Mouse (Mus musculus): ENCODE measurements at regions not wholly inside any gene's neighbourhood (a gene's known extent, or its start where the extent isn't known, plus 50 kb on each side); places are given as distances from the start of the nearest gene placed in this dataset.

DNA sequence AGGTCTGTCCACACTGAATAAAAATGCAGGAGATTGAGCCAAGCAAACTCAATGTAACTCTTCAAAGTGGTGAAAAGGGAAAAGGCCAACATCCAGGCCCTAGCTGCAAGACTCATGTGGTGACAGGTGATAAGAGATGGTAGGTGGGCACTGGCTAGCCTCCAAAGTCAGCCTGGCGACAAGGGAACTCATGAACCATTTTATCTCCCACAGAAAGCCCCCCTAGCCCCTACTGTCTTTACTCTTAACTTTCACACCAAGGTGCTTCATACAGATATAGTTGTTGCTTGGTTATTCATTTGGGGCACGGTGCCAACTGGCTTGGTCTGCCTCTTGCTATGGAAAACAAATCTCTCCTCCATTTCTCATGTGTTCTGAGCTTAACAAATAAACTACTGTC, 165.5 kb upstream of the Lrig1 start:
- Histone ChIP-seq H3K4me3 (ENCODE audit: low read depth, low read length) (no peak overlapping the region), H3K4me1 (ENCODE audit: control insufficient read depth, insufficient read depth, low read length) (no peaks in the 10 kb centered on the region), H3K9me3 (replicated peaks; ENCODE audit: control insufficient read depth, low read length, poor library complexity, severe bottlenecking) (no peaks in the 10 kb centered on the region), H3K9ac (ENCODE audit: low read depth, low read length) (no peak overlapping the region), H3K27ac (ENCODE audit: low read length) (no peak overlapping the region), H3K36me3 (ENCODE audit: control insufficient read depth, insufficient read depth, low read length) (no peaks in the 10 kb centered on the region), H3K4me2 (ENCODE audit: low read length) (no peak overlapping the region), H3K27me3 (ENCODE audit: control insufficient read depth, insufficient read depth, low read depth, low read length) (no peaks in the 10 kb centered on the region)
- no peak for ATAC-seq
- WGBS: 86% methylated on average over 2 of the region's 2 CpGs

DNA sequence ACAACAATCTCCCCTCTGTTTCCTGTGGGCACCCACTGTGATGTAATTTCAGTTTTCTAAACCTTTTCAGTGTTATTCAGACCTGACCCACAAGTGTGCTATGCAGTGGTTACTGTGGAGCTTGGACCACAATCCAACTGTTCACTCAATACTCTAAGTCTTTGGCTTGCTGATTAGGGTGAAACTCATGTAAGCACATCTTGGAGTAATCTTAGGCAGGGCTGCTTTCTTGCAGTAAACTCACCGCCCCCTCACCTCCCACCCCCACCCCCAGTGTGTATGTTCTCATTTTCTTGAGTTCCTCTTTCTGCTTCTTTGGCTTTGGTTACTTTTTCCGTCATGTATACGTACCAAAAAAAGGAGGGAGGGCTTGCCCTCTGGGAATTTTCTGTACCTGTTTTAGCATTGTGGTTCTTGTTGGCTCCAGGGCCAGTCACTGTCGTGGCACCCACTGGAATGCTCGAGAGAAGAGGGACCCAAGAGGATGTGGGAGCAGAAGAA, 158.2 kb upstream of the Lrig1 start:
- Histone ChIP-seq H3K4me1 (ENCODE audit: control insufficient read depth, insufficient read depth, low read length) (no peaks in the 10 kb centered on the region), H3K36me3 (ENCODE audit: control insufficient read depth, insufficient read depth, low read length) (no peaks in the 10 kb centered on the region), H3K27ac (ENCODE audit: low read length) (no peak overlapping the region), H3K4me3 (ENCODE audit: low read depth, low read length) (no peak overlapping the region), H3K9ac (ENCODE audit: low read depth, low read length) (no peak overlapping the region), H3K4me2 (ENCODE audit: low read length) (no peak overlapping the region), H3K27me3 (ENCODE audit: control insufficient read depth, insufficient read depth, low read depth, low read length) (no peaks in the 10 kb centered on the region), H3K9me3 (replicated peaks; ENCODE audit: control insufficient read depth, low read length, poor library complexity, severe bottlenecking) (no peaks in the 10 kb centered on the region)
- 82% methylated on average over 5 of the region's 5 CpGs for WGBS
- no peak for ATAC-seq

DNA sequence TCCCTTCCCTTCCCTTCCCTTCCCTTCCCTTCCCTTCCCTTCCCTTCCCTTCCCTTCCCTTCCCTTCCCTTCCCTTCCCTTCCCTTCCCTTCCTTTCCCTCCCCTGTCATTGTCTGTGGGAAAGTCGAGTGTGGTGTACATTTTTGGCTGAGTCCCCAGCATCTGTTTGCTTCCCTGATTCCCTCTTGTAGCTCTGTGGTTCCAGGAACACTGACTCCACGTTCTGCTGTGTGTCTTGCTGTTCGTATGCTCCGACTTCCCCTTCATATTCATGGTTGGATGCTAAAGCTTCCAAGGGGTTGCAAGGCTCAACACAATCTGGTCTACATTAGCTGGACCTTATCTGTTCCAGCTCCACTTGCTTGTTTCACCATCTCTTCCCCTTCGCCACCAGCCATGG, 150.2 kb upstream of the Lrig1 start:
- WGBS: 81% methylated on average over 4 of the region's 5 CpGs
- Histone ChIP-seq H3K36me3 (ENCODE audit: control insufficient read depth, insufficient read depth, low read length) (no peaks in the 10 kb centered on the region), H3K9me3 (replicated peaks; ENCODE audit: control insufficient read depth, low read length, poor library complexity, severe bottlenecking) (no peaks in the 10 kb centered on the region), H3K4me2 (ENCODE audit: low read length) (no peak overlapping the region), H3K4me1 (ENCODE audit: control insufficient read depth, insufficient read depth, low read length) (no peaks in the 10 kb centered on the region), H3K4me3 (ENCODE audit: low read depth, low read length) (no peak overlapping the region), H3K9ac (ENCODE audit: low read depth, low read length) (no peak overlapping the region), H3K27ac (ENCODE audit: low read length) (no peak overlapping the region), H3K27me3 (ENCODE audit: control insufficient read depth, insufficient read depth, low read depth, low read length) (no peaks in the 10 kb centered on the region)
- ATAC-seq: no peak

DNA sequence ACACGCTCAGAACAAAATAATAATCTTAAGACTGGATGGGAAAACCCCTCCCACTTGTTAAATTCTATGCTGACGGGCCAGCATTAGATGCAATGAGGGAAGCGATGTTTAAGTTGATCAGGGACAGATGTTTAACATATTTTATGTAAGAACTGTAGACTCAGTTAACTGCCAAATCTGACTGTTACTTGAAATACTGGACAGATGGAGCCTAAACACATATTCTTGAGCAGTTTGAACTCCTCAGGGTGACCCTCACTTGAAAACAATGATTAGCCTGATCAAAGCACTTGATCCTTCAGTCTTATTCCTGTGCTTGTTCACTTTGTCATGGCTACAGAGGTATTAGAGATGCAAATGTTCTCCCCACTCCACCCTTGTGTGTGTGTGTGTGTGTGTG, 149.6 kb upstream of the Lrig1 start:
- H3K27ac ChIP-seq (ENCODE audit: low read length): no peak overlapping the region
- H3K9me3 ChIP-seq (replicated peaks; ENCODE audit: control insufficient read depth, low read length, poor library complexity, severe bottlenecking): no peaks in the 10 kb centered on the region
- no peak overlapping the region for H3K4me3 ChIP-seq (ENCODE audit: low read depth, low read length)
- ATAC-seq: no peak
- no peaks in the 10 kb centered on the region for H3K27me3 ChIP-seq (ENCODE audit: control insufficient read depth, insufficient read depth, low read depth, low read length)
- H3K4me1 ChIP-seq (ENCODE audit: control insufficient read depth, insufficient read depth, low read length): no peaks in the 10 kb centered on the region
- no peak overlapping the region for H3K9ac ChIP-seq (ENCODE audit: low read depth, low read length)
- no peaks in the 10 kb centered on the region for H3K36me3 ChIP-seq (ENCODE audit: control insufficient read depth, insufficient read depth, low read length)
- no peak overlapping the region for H3K4me2 ChIP-seq (ENCODE audit: low read length)
- WGBS: 78% methylated on average over 3 of the region's 3 CpGs

DNA sequence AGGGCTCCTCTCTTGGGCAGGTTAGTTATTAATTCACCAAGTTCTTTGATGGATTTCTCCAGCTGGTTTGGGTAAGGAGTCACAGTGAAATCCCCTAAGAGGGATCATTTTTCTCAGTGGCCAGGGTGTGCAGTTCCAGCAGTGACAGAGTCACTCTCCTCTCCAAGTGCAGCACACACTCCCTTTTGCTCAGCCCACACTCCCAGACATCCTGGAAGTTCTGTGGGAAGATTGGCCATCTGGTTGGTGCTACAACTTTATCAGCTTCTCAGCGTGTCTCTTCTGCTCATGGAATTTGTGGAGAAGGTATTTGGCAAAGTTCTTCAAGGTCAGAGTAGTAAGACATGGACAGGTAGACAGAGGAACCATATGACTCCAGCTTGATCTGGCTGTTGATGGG, 148.5 kb upstream of the Lrig1 start:
- H3K36me3 ChIP-seq (ENCODE audit: control insufficient read depth, insufficient read depth, low read length): no peaks in the 10 kb centered on the region
- WGBS: 100% methylated on average over 1 of the region's 1 CpGs
- no peak overlapping the region for H3K4me2 ChIP-seq (ENCODE audit: low read length)
- H3K9ac ChIP-seq (ENCODE audit: low read depth, low read length): no peak overlapping the region
- H3K27me3 ChIP-seq (ENCODE audit: control insufficient read depth, insufficient read depth, low read depth, low read length): no peaks in the 10 kb centered on the region
- H3K9me3 ChIP-seq (replicated peaks; ENCODE audit: control insufficient read depth, low read length, poor library complexity, severe bottlenecking): no peaks in the 10 kb centered on the region
- H3K4me3 ChIP-seq (ENCODE audit: low read depth, low read length): no peak overlapping the region
- H3K27ac ChIP-seq (ENCODE audit: low read length): no peak overlapping the region
- H3K4me1 ChIP-seq (ENCODE audit: control insufficient read depth, insufficient read depth, low read length): no peaks in the 10 kb centered on the region
- no peak for ATAC-seq

DNA sequence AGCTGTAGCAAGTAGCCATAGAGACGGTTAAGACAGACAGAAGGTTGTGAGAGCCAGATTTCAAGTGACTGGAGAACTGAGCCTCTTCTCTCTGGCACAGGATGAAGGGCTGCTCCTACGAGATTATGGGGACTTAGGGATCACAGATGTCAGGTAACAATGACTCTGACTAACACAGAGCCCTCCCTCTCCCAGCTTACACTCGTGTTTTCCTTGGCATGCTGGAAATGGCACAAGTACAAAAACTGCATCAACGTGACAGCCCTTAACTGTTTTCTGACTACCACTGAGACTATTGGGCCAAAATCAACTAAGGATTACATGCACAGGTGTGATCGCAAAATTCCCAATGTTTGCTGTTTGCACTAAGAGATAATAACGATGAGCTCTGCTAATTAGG, 145.9 kb upstream of the Lrig1 start:
- no peak overlapping the region for H3K9ac ChIP-seq (ENCODE audit: low read depth, low read length)
- 64% methylated on average over 6 of the region's 6 CpGs for WGBS
- no peaks in the 10 kb centered on the region for H3K4me1 ChIP-seq (ENCODE audit: control insufficient read depth, insufficient read depth, low read length)
- no peak overlapping the region for H3K4me2 ChIP-seq (ENCODE audit: low read length)
- H3K4me3 ChIP-seq (ENCODE audit: low read depth, low read length): no peak overlapping the region
- H3K9me3 ChIP-seq (replicated peaks; ENCODE audit: control insufficient read depth, low read length, poor library complexity, severe bottlenecking): no peaks in the 10 kb centered on the region
- H3K36me3 ChIP-seq (ENCODE audit: control insufficient read depth, insufficient read depth, low read length): no peaks in the 10 kb centered on the region
- ATAC-seq: no peak
- H3K27me3 ChIP-seq (ENCODE audit: control insufficient read depth, insufficient read depth, low read depth, low read length): no peaks in the 10 kb centered on the region
- H3K27ac ChIP-seq (ENCODE audit: low read length): no peak overlapping the region

DNA sequence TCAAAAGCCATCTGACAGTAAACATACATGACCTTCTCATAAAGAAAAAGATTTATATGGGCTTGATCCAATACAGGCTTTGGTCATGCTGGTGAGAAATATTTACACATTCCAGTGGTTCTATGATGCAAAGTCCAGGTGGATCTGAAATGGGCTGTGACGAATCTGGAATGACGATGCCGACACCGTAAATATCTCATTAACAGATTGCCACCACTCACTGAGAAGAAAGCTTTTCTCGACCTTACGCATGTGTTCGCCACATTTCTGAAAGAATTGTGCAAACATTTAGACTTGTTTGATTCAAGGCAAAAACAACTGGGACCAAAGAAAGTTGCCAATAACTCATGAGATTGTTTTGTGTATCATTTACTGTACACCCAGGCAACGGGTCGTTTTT, 142.9 kb upstream of the Lrig1 start:
- Histone ChIP-seq H3K9ac (ENCODE audit: low read depth, low read length) (no peak overlapping the region), H3K9me3 (replicated peaks; ENCODE audit: control insufficient read depth, low read length, poor library complexity, severe bottlenecking) (no peaks in the 10 kb centered on the region), H3K4me1 (ENCODE audit: control insufficient read depth, insufficient read depth, low read length) (no peaks in the 10 kb centered on the region), H3K27me3 (ENCODE audit: control insufficient read depth, insufficient read depth, low read depth, low read length) (no peaks in the 10 kb centered on the region), H3K4me3 (ENCODE audit: low read depth, low read length) (no peak overlapping the region), H3K36me3 (ENCODE audit: control insufficient read depth, insufficient read depth, low read length) (no peaks in the 10 kb centered on the region), H3K27ac (ENCODE audit: low read length) (no peak overlapping the region), H3K4me2 (ENCODE audit: low read length) (no peak overlapping the region)
- 88% methylated on average over 9 of the region's 9 CpGs for WGBS
- no peak for ATAC-seq

DNA sequence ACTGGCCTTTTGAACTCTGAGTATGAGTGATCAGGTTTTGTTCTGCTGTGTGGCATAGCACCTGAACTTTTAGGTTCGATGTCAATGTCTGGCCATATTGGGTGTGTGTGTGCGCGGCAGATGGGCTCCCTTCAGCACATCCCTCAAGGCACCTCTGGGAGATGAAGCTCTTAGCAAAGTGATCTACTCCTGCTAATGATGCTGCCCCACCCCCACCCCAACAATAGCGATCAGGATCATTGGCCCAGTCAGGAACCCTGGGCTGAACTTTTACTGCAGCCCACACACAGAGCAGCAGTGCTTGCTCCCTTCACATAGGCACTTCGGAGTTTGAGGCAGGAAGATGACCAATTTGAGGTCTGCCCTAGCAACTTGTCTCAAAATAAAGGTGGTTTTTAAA, 141.9 kb upstream of the Lrig1 start:
- H3K9ac ChIP-seq (ENCODE audit: low read depth, low read length): no peak overlapping the region
- no peaks in the 10 kb centered on the region for H3K9me3 ChIP-seq (replicated peaks; ENCODE audit: control insufficient read depth, low read length, poor library complexity, severe bottlenecking)
- no peaks in the 10 kb centered on the region for H3K4me1 ChIP-seq (ENCODE audit: control insufficient read depth, insufficient read depth, low read length)
- WGBS: 73% methylated on average over 5 of the region's 5 CpGs
- no peak overlapping the region for H3K27ac ChIP-seq (ENCODE audit: low read length)
- ATAC-seq: no peak
- no peaks in the 10 kb centered on the region for H3K36me3 ChIP-seq (ENCODE audit: control insufficient read depth, insufficient read depth, low read length)
- H3K4me3 ChIP-seq (ENCODE audit: low read depth, low read length): no peak overlapping the region
- H3K4me2 ChIP-seq (ENCODE audit: low read length): no peak overlapping the region
- no peaks in the 10 kb centered on the region for H3K27me3 ChIP-seq (ENCODE audit: control insufficient read depth, insufficient read depth, low read depth, low read length)

DNA sequence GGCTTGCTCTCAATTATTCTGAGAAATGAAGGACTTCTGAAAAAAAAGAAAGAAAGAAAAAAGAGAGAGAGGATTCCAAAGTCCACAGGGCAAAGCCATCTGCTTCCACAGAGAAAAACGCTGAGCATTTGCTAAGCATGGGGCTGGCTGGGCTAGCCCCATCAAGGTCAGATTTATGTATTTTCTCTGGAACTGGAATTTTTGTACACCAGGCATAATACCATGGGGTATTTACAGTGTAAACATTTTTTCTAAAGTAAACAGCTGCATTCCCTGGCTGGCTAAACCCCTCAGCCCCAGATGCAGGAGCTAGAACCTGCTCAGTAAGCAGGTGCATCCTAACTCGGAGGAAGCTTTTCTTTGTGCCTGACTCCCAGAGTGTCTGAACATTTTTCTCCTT, 135.8 kb upstream of the Lrig1 start:
- no peak for ATAC-seq
- H3K36me3 ChIP-seq (ENCODE audit: control insufficient read depth, insufficient read depth, low read length): no peaks in the 10 kb centered on the region
- H3K27ac ChIP-seq (ENCODE audit: low read length): no peak overlapping the region
- H3K9ac ChIP-seq (ENCODE audit: low read depth, low read length): no peak overlapping the region
- 44% methylated on average over 2 of the region's 2 CpGs for WGBS
- no peak overlapping the region for H3K4me2 ChIP-seq (ENCODE audit: low read length)
- no peaks in the 10 kb centered on the region for H3K4me1 ChIP-seq (ENCODE audit: control insufficient read depth, insufficient read depth, low read length)
- H3K27me3 ChIP-seq (ENCODE audit: control insufficient read depth, insufficient read depth, low read depth, low read length): no peaks in the 10 kb centered on the region
- H3K9me3 ChIP-seq (replicated peaks; ENCODE audit: control insufficient read depth, low read length, poor library complexity, severe bottlenecking): no peaks in the 10 kb centered on the region
- no peak overlapping the region for H3K4me3 ChIP-seq (ENCODE audit: low read depth, low read length)

DNA sequence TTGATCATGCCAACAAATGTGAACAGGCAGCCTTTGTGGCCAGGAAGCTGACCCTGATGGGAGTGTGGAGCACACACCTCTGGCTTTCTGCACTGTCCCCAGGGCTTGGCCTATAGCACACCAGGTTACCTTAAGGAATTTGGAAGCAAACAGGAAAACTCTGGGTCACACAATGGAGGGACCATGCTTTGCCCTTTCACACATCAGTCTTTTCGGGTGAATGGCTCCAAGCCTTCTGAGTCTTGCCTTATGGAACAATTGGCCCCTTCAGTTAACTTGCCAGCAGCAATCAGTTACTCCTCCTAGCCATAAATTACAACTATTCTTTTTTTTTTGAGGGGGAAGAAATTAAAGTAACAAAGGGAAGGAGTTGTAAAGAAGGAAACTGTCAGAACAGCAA, 134.6 kb upstream of the Lrig1 start:
- Histone ChIP-seq H3K9me3 (replicated peaks; ENCODE audit: control insufficient read depth, low read length, poor library complexity, severe bottlenecking) (no peaks in the 10 kb centered on the region), H3K36me3 (ENCODE audit: control insufficient read depth, insufficient read depth, low read length) (no peaks in the 10 kb centered on the region), H3K27me3 (ENCODE audit: control insufficient read depth, insufficient read depth, low read depth, low read length) (no peaks in the 10 kb centered on the region), H3K4me2 (ENCODE audit: low read length) (no peak overlapping the region), H3K9ac (ENCODE audit: low read depth, low read length) (no peak overlapping the region), H3K27ac (ENCODE audit: low read length) (no peak overlapping the region), H3K4me1 (ENCODE audit: control insufficient read depth, insufficient read depth, low read length) (no peaks in the 10 kb centered on the region), H3K4me3 (ENCODE audit: low read depth, low read length) (no peak overlapping the region)
- ATAC-seq: no peak
- WGBS: 48% methylated on average over 1 of the region's 1 CpGs
